Mouse (Mus musculus): ENCODE measurements around the gene Atp2b4. TPM values are rescaled to one million over a fixed set of nuclear protein-coding genes. Genes with fewer than 3 reads are reported as not detected.

Gene Atp2b4
- total and polyA plus RNA-seq, 3 experiments = 18.8 to 21.1 TPM; not detected in 1

GRCm38 (mm10) chr1:133784621-133785020 lies 16.2 kb downstream of the Atp2b4 start:
- H3K4me3 ChIP-seq (ENCODE audit: control insufficient read depth in 1 of 2, insufficient read depth in 1 of 2, low read depth in 2 of 2, low read length in 2 of 2) = no peak overlapping the region
- H3K27me3 ChIP-seq (ENCODE audit: control insufficient read depth in 1 of 2, insufficient read depth in 2 of 2, low read length in 2 of 2) = no peaks in the 10 kb centered on the region
- H3K9ac ChIP-seq (ENCODE audit: control insufficient read depth, low read depth, low read length, poor library complexity, severe bottlenecking) = no peak overlapping the region
- H3K79me2 ChIP-seq (ENCODE audit: control insufficient read depth, insufficient read depth, low read length, poor library complexity) = no peaks in the 10 kb centered on the region
- no peak for DNase-seq (ENCODE audit: low read depth, low spot score)
- H3K27ac ChIP-seq (ENCODE audit: control insufficient read depth, low read depth, low read length) = no peak overlapping the region
- TF ChIP-seq CTCF (IDR thresholded peaks at IDR 0.05 in 2 of 3, conservative IDR thresholded peaks at IDR 0.05 in 1 of 3; ENCODE audit: control insufficient read depth in 1 of 3, insufficient read depth in 1 of 3, low read depth in 2 of 3, low read length in 3 of 3, poor library complexity in 1 of 3, severe bottlenecking in 1 of 3) = no peak
- TF ChIP-seq JUND (IDR thresholded peaks at IDR 0.05; ENCODE audit: low read depth, low read length) = no peak
- TF ChIP-seq NRF1 (IDR thresholded peaks at IDR 0.05; ENCODE audit: insufficient read depth, low read depth, low read length, poor library complexity, severe bottlenecking) = no peak
- no peak for TF ChIP-seq MYC (IDR thresholded peaks at IDR 0.05; ENCODE audit: low read depth, low read length)
- TF ChIP-seq TCF12 (IDR thresholded peaks at IDR 0.05; ENCODE audit: low read depth, low read length) = no peak
- TF ChIP-seq ZC3H11A (IDR thresholded peaks at IDR 0.05; ENCODE audit: low read depth, low read length) = no peak
- TF ChIP-seq CHD1 (IDR thresholded peaks at IDR 0.05; ENCODE audit: low read depth, low read length) = no peak
- peaks cover 0 to 4% of the 10 kb centered on the region in 2 experiments; a peak in 1 of 4 replicates for H3K4me1 ChIP-seq (ENCODE audit: control insufficient read depth in 1 of 2, insufficient read depth in 2 of 2, low read length in 2 of 2)
- H3K9me3 ChIP-seq (replicated peaks; ENCODE audit: insufficient read depth, low read length) = no peaks in the 10 kb centered on the region
- H3K36me3 ChIP-seq (ENCODE audit: control insufficient read depth in 1 of 2, insufficient read depth in 2 of 2, low read length in 2 of 2) = no peaks in the 10 kb centered on the region

DNA sequence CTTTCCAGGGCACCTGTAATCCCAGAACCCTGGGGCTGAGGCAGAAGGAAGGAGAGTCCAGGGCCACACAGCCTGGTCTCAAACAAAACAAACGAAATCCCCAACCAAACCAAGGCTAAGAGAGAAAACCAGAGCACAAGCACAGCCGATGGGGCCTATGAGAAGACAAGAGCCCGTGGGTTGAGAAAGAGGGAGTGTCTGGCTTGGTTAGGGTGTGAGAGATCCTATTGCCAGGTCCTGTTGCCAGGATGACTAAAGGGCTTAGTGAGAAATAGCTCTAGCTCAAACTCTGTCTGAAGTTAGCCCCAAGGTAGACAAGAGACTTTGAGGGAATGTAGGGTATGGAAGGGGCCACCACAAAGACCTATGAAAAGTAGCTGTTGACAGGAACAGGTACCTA lies 19.3 kb downstream of the Atp2b4 start:
- no peaks in the 10 kb centered on the region for H3K36me3 ChIP-seq (ENCODE audit: control insufficient read depth in 1 of 2, insufficient read depth in 2 of 2, low read length in 2 of 2)
- no peak overlapping the region for H3K27ac ChIP-seq (ENCODE audit: control insufficient read depth, low read depth, low read length)
- no peaks in the 10 kb centered on the region for H3K9me3 ChIP-seq (replicated peaks; ENCODE audit: insufficient read depth, low read length)
- H3K9ac ChIP-seq (ENCODE audit: control insufficient read depth, low read depth, low read length, poor library complexity, severe bottlenecking) = no peak overlapping the region
- H3K4me1 ChIP-seq (ENCODE audit: control insufficient read depth in 1 of 2, insufficient read depth in 2 of 2, low read length in 2 of 2) = peaks cover 0 to 4% of the 10 kb centered on the region in 2 experiments; a peak in 1 of 4 replicates
- no peak overlapping the region for H3K4me3 ChIP-seq (ENCODE audit: control insufficient read depth in 1 of 2, insufficient read depth in 1 of 2, low read depth in 2 of 2, low read length in 2 of 2)
- DNase-seq (ENCODE audit: low read depth, low spot score) = no peak
- TF ChIP-seq MAFK (IDR thresholded peaks at IDR 0.05; ENCODE audit: borderline replicate concordance, low read depth, low read length) (no peak), CHD1 (IDR thresholded peaks at IDR 0.05; ENCODE audit: low read depth, low read length) (no peak), BHLHE40 (IDR thresholded peaks at IDR 0.05; ENCODE audit: borderline replicate concordance, low read depth, low read length) (no peak), CTCF (IDR thresholded peaks at IDR 0.05 in 2 of 3, conservative IDR thresholded peaks at IDR 0.05 in 1 of 3; ENCODE audit: control insufficient read depth in 1 of 3, insufficient read depth in 1 of 3, low read depth in 2 of 3, low read length in 3 of 3, poor library complexity in 1 of 3, severe bottlenecking in 1 of 3) (no peak), GATA1 (IDR thresholded peaks at IDR 0.05; ENCODE audit: low read depth, low read length) (no peak), ETS1 (IDR thresholded peaks at IDR 0.05; ENCODE audit: low read depth, low read length) (no peak), SIN3A (IDR thresholded peaks at IDR 0.05; ENCODE audit: low read length) (no peak), RCOR1 (IDR thresholded peaks at IDR 0.05; ENCODE audit: low read depth, low read length) (no peak), CHD2 (IDR thresholded peaks at IDR 0.05; ENCODE audit: low read length) (no peak), RAD21 (IDR thresholded peaks at IDR 0.05; ENCODE audit: low read depth, low read length) (no peak), MEF2A (IDR thresholded peaks at IDR 0.05; ENCODE audit: extremely low read depth, insufficient replicate concordance, low read depth, low read length, poor library complexity, severe bottlenecking) (no peak), POLR2AphosphoS5 (IDR thresholded peaks at IDR 0.05; ENCODE audit: borderline replicate concordance, low read depth, low read length) (no peak), UBTF (IDR thresholded peaks at IDR 0.05; ENCODE audit: borderline replicate concordance, insufficient read depth, low read depth, low read length) (no peak)
- H3K27me3 ChIP-seq (ENCODE audit: control insufficient read depth in 1 of 2, insufficient read depth in 2 of 2, low read length in 2 of 2) = no peaks in the 10 kb centered on the region
- H3K79me2 ChIP-seq (ENCODE audit: control insufficient read depth, insufficient read depth, low read length, poor library complexity) = no peaks in the 10 kb centered on the region

Data from MEL (cell line).